In genomic region chr17:46520385-46520979, GRCm38 (mm10) we compare ENCODE assay signal across 9 mouse cellular contexts. TPM values are rescaled to one million over a fixed set of nuclear protein-coding genes. Genes with fewer than 3 reads are reported as not detected.
A peak's percentile ranks its signal among the peaks of the same experiment; 100 is the strongest.
DNase-seq lines count a peak whose midpoint lies in the region; ATAC-seq lines count a peak whose summit lies in the region.
"Had no signal": no experiment of that assay in that cellular context is flagged by ENCODE, and none has a peak within 500 bp of the region (broad histone marks: within the 10 kb centered on the region; RNA-seq: fewer than 3 reads in every experiment).

No protein-coding gene starts in this region.

- 21% methylated on average over 25 of the region's 25 CpGs for whole genome bisulfite sequencing in heart, embryonic 11.5 days (ENCODE audit: insufficient replicate concordance)
- 48% methylated on average over 25 of the region's 25 CpGs for WGBS in hindbrain, embryonic 13.5 days

- no peaks in the 10 kb centered on the region for H3K36me3 ChIP-seq in heart, embryonic 11.5 days (ENCODE audit: control insufficient read depth, insufficient read depth, low read length)
- peaks cover 60% of the 10 kb centered on the region for H3K36me3 ChIP-seq in hindbrain, embryonic 13.5 days
- H3K36me3 ChIP-seq in megakaryocyte, embryonic 14.5 days (replicated peaks; ENCODE audit: low read length), result peaks cover 9% of the 10 kb centered on the region

- H3K27ac ChIP-seq in heart, embryonic 11.5 days (ENCODE audit: low read depth, low read length), result 0 out of 2 replicates have a peak overlapping the region, but pooled peaks have one; percentile 22
- no peak overlapping the region for H3K27ac ChIP-seq in hindbrain, embryonic 13.5 days

- peaks cover 15% of the 10 kb centered on the region; the same call in 1 of the 2 replicates for H3K27me3 ChIP-seq in heart, embryonic 11.5 days (ENCODE audit: control insufficient read depth, insufficient read depth, low read length)
- H3K27me3 ChIP-seq in hindbrain, embryonic 13.5 days, result peaks cover 49% of the 10 kb centered on the region
- peaks cover 39% of the 10 kb centered on the region for H3K27me3 ChIP-seq in megakaryocyte, embryonic 14.5 days (replicated peaks)

- DNase-seq in heart, postnatal 4 days, result no peak
- peak; percentile 56 for DNase-seq in ZHBTc4 (ENCODE audit: low read depth, low spot score)
- DNase-seq in cerebellum, adult 11-12 months, result no peak
- DNase-seq: cerebellum, adult 11 months had no signal

- H3K4me1 ChIP-seq in heart, embryonic 11.5 days (ENCODE audit: control insufficient read depth, insufficient read depth, low read length), result peaks cover 19% of the 10 kb centered on the region
- peaks cover 6% of the 10 kb centered on the region; the same call in 1 of the 2 replicates for H3K4me1 ChIP-seq in hindbrain, embryonic 13.5 days (replicated peaks)
- peaks cover 17% of the 10 kb centered on the region for H3K4me1 ChIP-seq in megakaryocyte, embryonic 14.5 days

- peak overlapping the region; percentile 27 for H3K4me3 ChIP-seq in heart, embryonic 11.5 days (ENCODE audit: low read depth, low read length)
- no peak overlapping the region for H3K4me3 ChIP-seq in hindbrain, embryonic 13.5 days
- peak overlapping the region; percentile 83 for H3K4me3 ChIP-seq in megakaryocyte, embryonic 14.5 days (replicated peaks)

- H3K4me2 ChIP-seq in heart, embryonic 11.5 days, result peak overlapping the region; percentile 63
- peak overlapping the region; percentile 17; the same call in 1 of the 2 replicates for H3K4me2 ChIP-seq in hindbrain, embryonic 13.5 days

- peak overlapping the region; percentile 58 for H3K9ac ChIP-seq in heart, embryonic 11.5 days (ENCODE audit: low read depth, low read length)
- peak overlapping the region; percentile 9; the same call in 1 of the 2 replicates for H3K9ac ChIP-seq in hindbrain, embryonic 13.5 days

- peak; percentile 47; the same call in 1 of the 2 replicates for ATAC-seq in heart, embryonic 11.5 days (replicated peaks; ENCODE audit: insufficient number of reproducible peaks, low FRiP score, low TSS enrichment)
- ATAC-seq in hindbrain, embryonic 13.5 days (ENCODE audit: low FRiP score), result no peak
- no peak for ATAC-seq in cerebellum, adult (ENCODE audit: insufficient number of reproducible peaks, low FRiP score, low TSS enrichment)
- no peak for ATAC-seq in activated CD4-positive, CD25-positive, alpha-beta regulatory T cell, adult 4 months

- H3K9me3 ChIP-seq in heart, embryonic 11.5 days (replicated peaks; ENCODE audit: control insufficient read depth, low read length), result no peaks in the 10 kb centered on the region
- H3K9me3 ChIP-seq in hindbrain, embryonic 13.5 days, result no peaks in the 10 kb centered on the region
- 0 out of 2 replicates have a peak, but pooled peaks cover 4% of the 10 kb centered on the region for H3K9me3 ChIP-seq in megakaryocyte, embryonic 14.5 days

RNA-seq across cellular contexts. Expression of gene Dnph1, which starts 24.0 kb away (rescaled TPM):
- polyA plus RNA-seq in heart, embryonic 11.5 days (2014; fragmentation: Nextera tagmentation; extraction: Ambion mirVana), result 27.9 and 28.4 TPM in 2 replicates
- 10 to 100 TPM in 1 of 2 experiments, 1 to 10 TPM in 1; 9.5 to 10.2 TPM for total RNA-seq in heart, postnatal 4 days (2021)
- polyA plus RNA-seq in hindbrain, embryonic 13.5 days (2015; fragmentation: Nextera tagmentation; extraction: Ambion mirVana), result 20.4 and 21.8 TPM in 2 replicates
- 6.5 and 14.6 TPM in 2 replicates for polyA plus RNA-seq in megakaryocyte, embryonic 14.5 days (2012; ENCODE audit: insufficient read depth, low replicate concordance)
- 10 to 100 TPM; 11.1 to 13.4 TPM for polyA plus RNA-seq in activated CD4-positive, CD25-positive, alpha-beta regulatory T cell, adult 4 months (2017; shearing (Covaris generic))

RNA-seq across cellular contexts. Expression of gene Cul9, which starts 25.7 kb away (rescaled TPM):
- 2.5 and 4.4 TPM in 2 replicates for polyA plus RNA-seq in heart, embryonic 11.5 days (2014; fragmentation: Nextera tagmentation; extraction: Ambion mirVana)
- total RNA-seq in heart, postnatal 4 days (2021), result 10 to 100 TPM; 12.0 to 12.6 TPM
- 17.1 and 21.6 TPM in 2 replicates for polyA plus RNA-seq in hindbrain, embryonic 13.5 days (2015; fragmentation: Nextera tagmentation; extraction: Ambion mirVana)
- polyA plus RNA-seq in megakaryocyte, embryonic 14.5 days (2012; ENCODE audit: insufficient read depth, low replicate concordance), result 2.4 and 6.0 TPM in 2 replicates
- 1 to 10 TPM; 2.7 to 3.5 TPM for polyA plus RNA-seq in activated CD4-positive, CD25-positive, alpha-beta regulatory T cell, adult 4 months (2017; shearing (Covaris generic))

RNA-seq across cellular contexts. Expression of gene Ttbk1, which starts 33.0 kb away (rescaled TPM):
- 0.04 and 0.07 TPM in 2 replicates for polyA plus RNA-seq in heart, embryonic 11.5 days (2014; fragmentation: Nextera tagmentation; extraction: Ambion mirVana)
- under 1 TPM; 0.33 to 0.45 TPM for total RNA-seq in heart, postnatal 4 days (2021)
- polyA plus RNA-seq in hindbrain, embryonic 13.5 days (2015; fragmentation: Nextera tagmentation; extraction: Ambion mirVana), result 4.6 and 4.7 TPM in 2 replicates
- 0.06 and 0.60 TPM in 2 replicates for polyA plus RNA-seq in megakaryocyte, embryonic 14.5 days (2012; ENCODE audit: insufficient read depth, low replicate concordance)
- 1 to 10 TPM in 1 of 2 experiments, under 1 TPM in 1; 0.49 to 1.5 TPM for polyA plus RNA-seq in activated CD4-positive, CD25-positive, alpha-beta regulatory T cell, adult 4 months (2017; shearing (Covaris generic))

RNA-seq across cellular contexts. Expression of gene Srf, which starts 35.5 kb away (rescaled TPM):
- polyA plus RNA-seq in heart, embryonic 11.5 days (2014; fragmentation: Nextera tagmentation; extraction: Ambion mirVana), result 14.6 and 15.0 TPM in 2 replicates
- 100 to 1,000 TPM; 184 to 210 TPM for total RNA-seq in heart, postnatal 4 days (2021)
- 4.6 and 4.8 TPM in 2 replicates for polyA plus RNA-seq in hindbrain, embryonic 13.5 days (2015; fragmentation: Nextera tagmentation; extraction: Ambion mirVana)
- 148 and 196 TPM in 2 replicates for polyA plus RNA-seq in megakaryocyte, embryonic 14.5 days (2012; ENCODE audit: insufficient read depth, low replicate concordance)
- polyA plus RNA-seq in activated CD4-positive, CD25-positive, alpha-beta regulatory T cell, adult 4 months (2017; shearing (Covaris generic)), result 10 to 100 TPM in 1 of 2 experiments, 1 to 10 TPM in 1; 6.3 to 10.9 TPM
